Mouse (Mus musculus) small intestine, adult 2 months (tissue): ENCODE results near the gene Ints5. TPM values are rescaled to one million over a fixed set of nuclear protein-coding genes. Genes with fewer than 3 reads are reported as not detected.
A peak's percentile ranks its signal among the peaks of the same experiment; 100 is the strongest.

Source experiments
- H3K27ac ChIP-seq: fragments of 200-500 bp; 2 replicates; pipeline ENCODE4 v1.5.1; 2012; ENCODE audit warnings: low read depth, low read length, control low read depth, inconsistent platforms; ENCODE audit not compliant: insufficient read depth
- H3K27me3 ChIP-seq: fragments of 200-500 bp; 2 replicates; pipeline ENCODE4 v1.6.1; 2012; ENCODE audit warnings: mild to moderate bottlenecking, moderate library complexity, low read length, inconsistent platforms; ENCODE audit not compliant: control insufficient read depth, insufficient read depth
- H3K36me3 ChIP-seq: fragments of 200-500 bp; 2 replicates; pipeline ENCODE4 v1.6.1; 2012; ENCODE audit warnings: mild to moderate bottlenecking, low read length, control low read depth, inconsistent platforms; ENCODE audit not compliant: control insufficient read depth, insufficient read depth
- H3K4me1 ChIP-seq: fragments of 200-500 bp; 2 replicates; pipeline ENCODE4 v1.6.1; 2012; ENCODE audit warnings: low read length, inconsistent platforms, mixed read lengths; ENCODE audit not compliant: control insufficient read depth, insufficient read depth, insufficient read length
- H3K4me3 ChIP-seq: fragments of 200-500 bp; 2 replicates; pipeline ENCODE4 v1.5.1; 2012; ENCODE audit warnings: low read depth, mild to moderate bottlenecking, control low read depth, inconsistent platforms, low read length, moderate library complexity
- CTCF ChIP-seq: fragments of 200-500 bp; IDR thresholded peaks from 2 replicates; pipeline ENCODE4 v1.5.1; 2012; ENCODE audit warnings: low read depth, mild to moderate bottlenecking, control low read depth, inconsistent platforms, low read length, moderate library complexity, mixed read lengths; ENCODE audit not compliant: insufficient replicate concordance, insufficient read length; ENCODE audit errors: extremely low read depth
- POLR2A ChIP-seq: fragments of 200-500 bp; IDR thresholded peaks from 2 replicates; pipeline ENCODE4 v1.6.1; 2012; ENCODE audit warnings: low read depth, mild to moderate bottlenecking, control low read depth, inconsistent platforms, low read length, moderate library complexity
- WGBS: fragments of 180-500 bp; shearing (Covaris S2); methylation state at CpG from one replicate; pipeline ENCODE4 v1.1.7; 2018; 5-methylcytosine and 5-hydroxymethylcytosine counted together
- polyA plus RNA-seq: library from polyadenylated mRNA; depleted of rRNA; stranded (reverse); fragments of >200 nt; gene quantifications from 2 replicates; pipeline ENCODE4 v1.2.3, GENCODE M21; 2012; rRNA removed

The Ints5 gene
- 13.2 and 19.5 TPM in 2 replicates for polyA plus RNA-seq

DNA sequence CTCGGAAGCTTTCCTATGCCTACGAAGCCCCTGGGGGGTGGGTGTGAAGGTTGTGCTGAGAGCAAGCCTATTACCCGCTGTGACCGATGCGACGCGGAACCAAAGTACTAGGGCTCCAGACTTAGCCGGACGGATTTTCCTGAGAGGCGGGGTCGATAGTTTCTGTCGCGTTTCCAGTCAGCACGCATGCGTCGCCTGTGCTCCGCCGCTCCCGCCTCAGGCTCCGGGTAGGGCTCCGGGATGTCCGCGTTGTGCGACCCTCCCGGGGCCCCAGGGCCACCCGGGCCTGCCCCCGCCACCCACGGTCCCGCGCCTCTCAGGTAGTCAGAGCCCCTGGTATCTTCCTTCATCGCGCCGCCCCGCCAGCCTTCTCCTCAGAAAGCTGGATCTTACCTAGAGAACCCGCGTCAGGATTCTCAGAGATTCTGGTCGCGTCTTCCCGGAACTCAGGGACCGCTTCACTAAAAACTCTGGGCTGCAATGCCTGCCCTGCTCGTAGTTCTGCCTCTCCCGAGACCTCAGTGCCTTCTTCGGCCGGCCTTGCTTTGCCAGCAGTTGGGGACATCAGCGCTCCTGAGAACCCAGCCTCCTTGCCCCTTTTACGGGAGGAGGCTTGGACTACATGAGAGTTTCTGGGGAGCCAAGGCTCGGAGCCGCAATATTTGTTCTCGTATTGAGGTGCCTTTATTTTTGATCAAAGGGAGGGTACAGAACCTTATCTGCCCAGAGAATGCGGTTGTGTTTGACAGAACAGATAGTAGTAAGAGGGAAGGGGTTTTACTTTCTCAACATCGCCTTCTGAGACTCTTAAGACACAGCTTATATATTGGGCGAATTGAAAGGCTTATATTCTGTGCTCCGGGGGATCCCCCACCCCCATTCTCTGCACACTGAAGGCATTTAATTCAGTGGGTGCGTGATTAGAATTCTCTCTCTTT is at the start of gene Ints5:
TSS of gene Ints5 (plus strand) at position 177 of the 938 bp plus-strand sequence.
- TF ChIP-seq POLR2A (peak; percentile 64), CTCF (no peak)
- H3K27me3 ChIP-seq = no peaks in the 10 kb centered on the region
- peaks cover 13% of the 10 kb centered on the region; the same call in 1 of the 2 replicates for H3K36me3 ChIP-seq
- 1% methylated on average over 54 of the region's 54 CpGs for WGBS
- peak within 1 kb of the TSS; percentile 99 for H3K4me3 ChIP-seq
- peaks cover 8% of the 10 kb centered on the region for H3K4me1 ChIP-seq
- peak within 1 kb of the TSS; percentile 46 for H3K27ac ChIP-seq

DNA sequence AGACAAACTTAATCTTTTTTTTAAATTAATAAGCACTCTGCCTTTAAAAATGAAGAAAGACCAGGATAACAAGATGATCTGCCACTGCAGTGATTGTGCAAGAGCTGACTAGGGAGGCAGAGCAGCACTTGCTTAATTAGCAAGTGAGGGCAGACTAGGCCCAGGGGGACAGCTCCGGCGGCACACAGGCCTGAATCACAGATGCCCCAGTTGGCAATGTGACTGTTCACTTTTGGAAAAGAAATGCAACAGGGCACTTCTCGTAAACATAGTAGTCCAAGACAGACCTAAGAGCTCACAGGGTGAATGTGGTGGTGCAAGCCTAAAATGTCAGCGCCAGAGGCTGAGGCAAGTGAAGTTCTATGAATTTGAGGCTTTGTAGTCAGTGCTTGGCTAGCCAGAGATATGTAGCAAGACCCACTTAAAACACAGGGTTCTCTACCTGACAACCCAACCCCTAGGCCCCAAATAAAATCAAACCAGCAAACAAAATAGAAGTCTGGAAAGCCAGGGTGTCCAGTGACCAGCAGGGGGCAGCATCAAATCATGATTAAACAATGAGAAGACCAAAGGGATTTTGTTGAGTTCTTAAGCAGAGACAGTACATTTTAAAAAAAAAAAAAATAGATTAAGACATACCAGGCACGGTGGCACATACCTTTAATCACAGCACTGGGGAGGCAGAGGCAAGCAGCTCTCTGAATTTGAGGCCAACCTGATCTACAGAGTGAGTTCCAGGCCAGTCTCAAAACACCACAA is 48.3 kb upstream of the Ints5 start:
- no peak overlapping the region for H3K27ac ChIP-seq
- no peak overlapping the region for H3K4me3 ChIP-seq
- H3K36me3 ChIP-seq = peaks cover 17% of the 10 kb centered on the region
- H3K4me1 ChIP-seq = peaks cover 6% of the 10 kb centered on the region
- H3K27me3 ChIP-seq = no peaks in the 10 kb centered on the region
- 0 out of 2 replicates have a peak, but pooled peaks have one; percentile 6 for TF ChIP-seq CTCF
- TF ChIP-seq POLR2A = no peak
- WGBS = 66% methylated on average over 5 of the region's 5 CpGs

DNA sequence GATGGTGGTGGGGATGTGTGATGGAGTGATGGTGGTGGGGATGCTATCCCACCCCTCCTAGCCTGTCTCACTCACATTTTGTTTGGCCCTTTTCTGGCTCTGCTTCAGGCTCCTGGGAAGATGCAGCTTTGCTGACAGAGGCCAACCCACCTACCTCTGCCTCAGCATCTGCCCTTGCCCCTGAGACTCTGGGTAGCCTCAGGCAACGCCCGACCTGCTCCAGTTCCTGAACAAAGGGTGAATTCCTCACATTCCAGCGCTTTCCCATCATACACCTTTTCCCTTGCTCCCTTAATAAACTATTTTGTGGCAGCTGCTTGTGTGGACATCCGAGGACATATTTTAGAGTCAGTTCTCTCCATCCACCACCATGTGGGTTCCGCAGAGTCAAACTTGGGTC is 44.4 kb upstream of the Ints5 start:
- Histone ChIP-seq H3K36me3 (peaks cover 17% of the 10 kb centered on the region), H3K4me1 (no peaks in the 10 kb centered on the region), H3K4me3 (no peak overlapping the region), H3K27me3 (no peaks in the 10 kb centered on the region), H3K27ac (no peak overlapping the region)
- no peak for TF ChIP-seq POLR2A
- no peak for TF ChIP-seq CTCF
- 80% methylated on average over 5 of the region's 5 CpGs for WGBS

DNA sequence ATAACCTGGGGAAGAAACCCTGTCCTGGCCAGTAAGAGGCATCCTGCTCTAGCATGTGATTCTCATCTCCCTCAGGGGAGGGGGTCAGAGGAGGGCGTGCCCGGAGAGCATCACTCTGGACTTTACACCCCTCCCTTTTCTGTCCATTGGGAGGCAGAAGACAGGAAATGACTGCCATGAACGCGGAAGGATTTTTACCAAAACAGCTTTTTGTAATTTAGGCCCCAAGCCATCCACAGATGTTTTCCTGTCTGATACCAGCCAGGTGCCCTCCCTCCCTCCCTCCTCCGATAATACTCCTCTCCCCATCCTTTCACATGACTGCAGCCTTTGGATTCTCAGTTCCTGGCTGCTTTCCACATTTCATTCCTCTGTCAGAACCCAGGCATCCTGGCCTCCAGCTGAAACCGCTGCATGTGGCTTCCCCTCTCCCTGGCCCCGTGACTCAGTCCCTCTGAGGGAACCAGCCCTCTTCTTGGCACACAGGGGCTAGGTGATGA is 42.4 kb upstream of the Ints5 start, which contains the start of gene Lrrn4cl:
TSS of gene Lrrn4cl (plus strand) at position 367 of the 500 bp plus-strand sequence.
- WGBS = 32% methylated on average over 7 of the region's 7 CpGs
- H3K36me3 ChIP-seq = peaks cover 17% of the 10 kb centered on the region
- H3K4me1 ChIP-seq = no peaks in the 10 kb centered on the region
- 0 out of 2 replicates have a peak within 1 kb of the TSS, but pooled peaks have one; percentile 26 for H3K27ac ChIP-seq
- TF ChIP-seq POLR2A (no peak), CTCF (no peak)
- no peak within 1 kb of the TSS for H3K4me3 ChIP-seq
- H3K27me3 ChIP-seq = no peaks in the 10 kb centered on the region

DNA sequence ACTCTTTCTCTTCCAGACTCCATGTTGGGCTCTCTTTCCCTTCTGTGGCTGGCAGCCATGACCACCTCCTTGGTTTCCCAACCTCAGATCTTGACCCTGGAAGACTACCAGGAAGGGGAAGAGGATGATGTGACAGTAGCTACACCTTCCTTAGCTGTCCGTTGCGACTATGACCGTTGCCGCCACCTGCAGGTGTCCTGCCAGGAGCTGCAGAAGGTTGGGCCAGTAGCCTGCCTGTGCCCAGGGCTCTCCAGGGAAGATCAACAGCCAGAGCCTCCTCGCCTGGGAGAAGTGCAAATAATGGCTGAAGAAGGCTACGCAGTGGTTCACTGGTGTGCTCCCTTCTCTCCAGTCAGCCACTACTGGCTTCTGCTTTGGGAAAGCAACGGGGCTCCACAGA is 41.2 kb upstream of the Ints5 start:
- Histone ChIP-seq H3K4me3 (no peak overlapping the region), H3K27me3 (no peaks in the 10 kb centered on the region), H3K36me3 (peaks cover 10% of the 10 kb centered on the region), H3K27ac (no peak overlapping the region), H3K4me1 (no peaks in the 10 kb centered on the region)
- TF ChIP-seq CTCF (no peak), POLR2A (no peak)
- 37% methylated on average over 7 of the region's 7 CpGs for WGBS

DNA sequence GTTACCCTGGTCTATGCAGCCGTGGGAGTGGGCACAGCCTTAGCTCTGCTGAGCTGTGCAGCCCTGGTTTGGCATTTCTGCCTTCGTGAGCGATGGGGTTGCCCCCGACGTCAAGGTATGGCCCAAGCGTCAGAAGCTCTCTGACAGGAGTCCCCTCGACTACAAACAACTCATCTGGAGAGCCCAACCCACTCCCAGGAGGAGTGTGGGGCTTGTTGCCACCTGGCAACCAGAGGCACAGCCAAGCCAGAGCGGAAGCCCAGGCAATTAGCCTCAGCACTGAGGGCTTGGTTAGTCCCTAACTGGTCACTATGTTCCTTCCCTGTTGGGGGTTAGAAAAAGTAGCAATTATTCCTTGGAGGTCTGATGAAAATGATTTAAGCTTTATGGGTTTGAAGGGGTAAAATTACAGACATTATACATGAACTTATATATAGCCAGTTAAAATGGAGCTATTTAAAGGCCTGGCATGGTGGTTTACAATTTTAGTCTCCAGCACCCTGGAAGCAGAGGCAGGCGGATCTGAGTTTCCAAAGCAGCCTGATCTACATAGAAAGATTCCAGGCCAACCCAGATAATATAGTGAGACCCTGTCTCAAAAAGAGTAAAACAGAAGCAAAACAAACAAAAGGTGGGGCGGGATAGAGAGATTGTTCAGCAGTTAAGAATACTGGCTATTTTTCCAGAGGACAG is 40.4 kb upstream of the Ints5 start:
- Histone ChIP-seq H3K27ac (no peak overlapping the region), H3K27me3 (no peaks in the 10 kb centered on the region), H3K4me3 (no peak overlapping the region), H3K36me3 (peaks cover 5% of the 10 kb centered on the region), H3K4me1 (no peaks in the 10 kb centered on the region)
- no peak for TF ChIP-seq POLR2A
- no peak for TF ChIP-seq CTCF
- 62% methylated on average over 10 of the region's 10 CpGs for WGBS

DNA sequence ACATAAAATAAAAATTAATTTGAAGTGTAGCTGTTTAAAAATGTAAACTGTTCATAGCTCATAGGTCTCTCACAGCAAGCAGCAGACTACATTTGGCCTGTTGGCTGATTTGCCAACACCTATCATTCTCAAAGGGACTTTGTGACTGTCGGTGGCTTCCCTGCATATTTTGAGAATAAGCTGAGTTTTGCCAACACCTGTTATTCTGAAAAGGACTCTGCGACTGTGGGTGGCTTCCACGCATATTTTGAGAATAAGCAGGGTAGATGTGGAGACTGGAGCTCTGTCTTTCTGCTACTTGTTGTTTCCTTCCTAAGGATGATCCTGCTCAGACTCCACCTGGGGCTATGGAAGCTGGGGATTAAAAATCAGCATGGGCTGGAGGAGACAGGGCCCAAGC is 39.7 kb upstream of the Ints5 start:
- Histone ChIP-seq H3K4me1 (no peaks in the 10 kb centered on the region), H3K27me3 (no peaks in the 10 kb centered on the region), H3K27ac (no peak overlapping the region), H3K4me3 (no peak overlapping the region), H3K36me3 (no peaks in the 10 kb centered on the region)
- 82% methylated on average over 3 of the region's 3 CpGs for WGBS
- no peak for TF ChIP-seq CTCF
- no peak for TF ChIP-seq POLR2A
